Mouse (Mus musculus) MEL (cell line): Measurements from ENCODE around the gene Kazn.

Experiments used
- BHLHE40 ChIP-seq: IDR thresholded peaks from 2 replicates; pipeline ENCODE4 v1.6.1; 2012; ENCODE audit warnings: low read depth, mild to moderate bottlenecking, inconsistent platforms, low read length, improper control_type of control experiment, borderline replicate concordance
- CTCF ChIP-seq, 3 experiments: IDR thresholded peaks in 2 of 3; conservative IDR thresholded peaks in 1 of 3; 2 replicates each; pipeline ENCODE4 v1.5.1; 2011 to 2012; ENCODE audit warnings: low read length in 3 of 3, low read depth in 2 of 3, mild to moderate bottlenecking in 2 of 3, improper control_type of control experiment in 1 of 3, inconsistent platforms in 1 of 3, mixed read lengths in 1 of 3, moderate library complexity in 1 of 3; ENCODE audit not compliant: control insufficient read depth in 1 of 3, insufficient read depth in 1 of 3, poor library complexity in 1 of 3, severe bottlenecking in 1 of 3
- JUND ChIP-seq: IDR thresholded peaks from 2 replicates; pipeline ENCODE4 v1.6.1; 2011; ENCODE audit warnings: low read depth, mild to moderate bottlenecking, improper control_type of control experiment, low read length
- POLR2A ChIP-seq, 2 experiments: IDR thresholded peaks; 2 replicates each; pipeline ENCODE4 v1.6.1; 2011 to 2012; ENCODE audit warnings: low read length in 2 of 2, mild to moderate bottlenecking in 2 of 2, control low read depth in 1 of 2, improper control_type of control experiment in 1 of 2, low read depth in 1 of 2, moderate library complexity in 1 of 2; ENCODE audit not compliant: control insufficient read depth in 1 of 2, insufficient read depth in 1 of 2, poor library complexity in 1 of 2
- POLR2AphosphoS2 ChIP-seq: IDR thresholded peaks from 2 replicates; pipeline ENCODE4 v1.6.1; 2011; ENCODE audit warnings: low read length, improper control_type of control experiment
- ZNF384 ChIP-seq: IDR thresholded peaks from 2 replicates; pipeline ENCODE4 v1.6.1; 2012; ENCODE audit warnings: low read depth, mild to moderate bottlenecking, inconsistent platforms, low read length, improper control_type of control experiment

- TF ChIP-seq ZNF384 (no peak), CTCF (IDR thresholded peaks at IDR 0.05 in 2 of 3, conservative IDR thresholded peaks at IDR 0.05 in 1 of 3; ENCODE audit: control insufficient read depth in 1 of 3, insufficient read depth in 1 of 3, low read depth in 2 of 3, low read length in 3 of 3, poor library complexity in 1 of 3, severe bottlenecking in 1 of 3) (no peak), POLR2A (IDR thresholded peaks at IDR 0.05; ENCODE audit: control insufficient read depth in 1 of 2, insufficient read depth in 1 of 2, low read depth in 1 of 2, low read length in 2 of 2, poor library complexity in 1 of 2) (no peak), JUND (no peak), POLR2AphosphoS2 (no peak), BHLHE40 (no peak)
These were observed 168.4 kb downstream of the Kazn start for GRCm38 (mm10) chr4:142070840-142071239.
